Mouse (Mus musculus) kidney, adult 10 weeks (tissue): ENCODE data around the gene Mfsd1. TPM values are rescaled to one million over a fixed set of nuclear protein-coding genes. Genes with fewer than 3 reads are reported as not detected.

Source experiments
- polyA plus RNA-seq: library from polyadenylated mRNA; stranded (reverse); fragments of 350-450 nt; fragmentation: Illumina TruSeq; extraction: RNeasy Lipid Tissue Mini Kit (QIAGEN cat#74804); gene quantifications from one replicate; pipeline ENCODE4 v1.2.3, GENCODE M21; 2014; ENCODE audit warnings: low read depth, low replicate concordance

Mfsd1 gene
- polyA plus RNA-seq = 691 TPM

GRCm38 (mm10) chr3:67582273-67583124, at the start of gene Mfsd1:
Gene Mfsd1 (plus strand): TSS chr3:67582741.

Other genes with a start within 250 kb of the Mfsd1 start
- gene Mlf1, start 208.6 kb upstream of the Mfsd1 start, polyA plus RNA-seq = 1.1 TPM
- not detected for gene Gm17402, start 207.6 kb upstream of the Mfsd1 start, polyA plus RNA-seq
- gene Gfm1, start 152.6 kb upstream of the Mfsd1 start, polyA plus RNA-seq = 158 TPM
- gene Lxn, start 118.8 kb upstream of the Mfsd1 start, polyA plus RNA-seq = 13.3 TPM
- gene Rarres1, start 67.2 kb upstream of the Mfsd1 start, polyA plus RNA-seq = 1.5 TPM